Mouse (Mus musculus) kidney, postnatal 4 days (tissue): ENCODE measurements around the gene Nt5e.

Experiments used
- DNase-seq, 2 experiments: peaks; one replicate each; pipeline ENCODE4 v3.0.0; 2021; ENCODE audit warnings: mixed read lengths in 2 of 2

The Nt5e gene

DNA sequence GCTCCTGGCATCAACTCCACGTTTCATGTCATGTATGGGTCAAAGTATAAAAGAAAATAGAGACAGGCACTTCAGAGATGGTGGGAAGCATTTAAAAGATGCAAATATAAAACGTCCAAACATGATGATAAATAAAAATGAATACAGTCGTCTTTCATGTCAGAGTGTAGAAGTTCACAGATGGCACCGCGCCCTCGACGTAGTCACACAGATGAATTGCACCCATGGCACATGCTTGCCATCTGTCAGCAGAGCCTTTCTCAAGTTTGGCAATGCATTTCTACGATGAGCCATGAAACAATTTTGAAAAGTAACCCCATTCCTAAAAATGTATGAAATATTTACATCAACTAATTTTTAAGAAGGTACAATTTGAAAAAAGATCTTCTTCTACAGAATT, 67.9 kb downstream of the Nt5e start:
- DNase-seq, result no peak

DNA sequence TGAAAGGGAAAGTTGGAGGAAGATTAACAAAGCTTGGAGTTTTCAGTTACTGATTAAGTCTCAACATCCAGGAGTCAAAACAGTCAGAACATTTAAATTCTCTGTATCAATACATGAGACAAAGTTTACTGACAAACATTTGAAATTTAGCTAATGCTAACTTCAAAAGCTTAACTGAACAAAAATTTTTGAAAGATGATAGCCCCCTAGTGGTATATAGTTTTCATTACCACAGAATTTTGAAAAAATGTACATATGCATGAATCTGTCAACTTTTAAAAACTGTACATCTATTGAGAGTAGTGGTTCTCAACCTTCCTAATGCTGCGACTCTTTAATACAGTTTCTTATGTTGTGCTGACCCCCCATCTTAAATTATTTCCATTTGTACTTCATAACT, 71.5 kb downstream of the Nt5e start:
- no peak for DNase-seq

DNA sequence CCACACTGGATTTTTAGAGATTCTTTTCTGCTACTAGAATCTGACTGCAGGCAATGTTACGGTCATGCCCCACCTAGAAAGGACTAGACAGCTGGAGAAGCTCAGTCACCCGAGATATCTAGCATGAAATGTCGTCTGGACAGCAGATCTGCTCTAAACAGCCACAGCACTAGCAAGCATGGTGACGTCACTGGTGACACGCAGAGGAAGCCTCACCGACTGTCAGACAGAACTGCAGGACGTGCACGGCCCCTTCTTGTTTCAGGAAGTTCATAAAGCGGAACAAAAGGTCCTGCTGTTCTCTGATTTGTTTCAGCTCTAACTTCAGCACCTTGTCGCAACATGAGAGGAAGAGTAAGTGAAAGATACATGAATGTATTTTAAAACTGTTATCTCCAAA, 77.1 kb downstream of the Nt5e start:
- peak; percentile 3 to 20 for DNase-seq

DNA sequence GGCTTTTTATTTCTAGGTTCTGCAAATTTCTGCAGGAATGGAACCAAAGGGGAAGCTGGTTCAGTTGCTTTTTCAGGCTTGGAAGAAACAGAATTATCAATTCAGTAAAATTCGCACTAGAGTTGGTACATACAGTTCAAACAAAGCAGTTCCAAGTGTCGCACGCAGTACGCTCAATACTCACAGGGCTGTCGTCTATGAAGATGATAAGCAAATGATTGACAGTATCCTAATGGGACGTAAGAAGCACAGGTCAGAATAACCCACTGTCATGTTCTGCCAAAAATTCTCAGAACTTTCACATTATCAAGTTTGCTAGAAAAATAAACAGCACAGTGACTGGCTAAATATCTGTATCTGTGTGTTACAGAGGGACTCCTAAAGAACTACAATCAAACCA, 77.5 kb downstream of the Nt5e start:
- no peak for DNase-seq

DNA sequence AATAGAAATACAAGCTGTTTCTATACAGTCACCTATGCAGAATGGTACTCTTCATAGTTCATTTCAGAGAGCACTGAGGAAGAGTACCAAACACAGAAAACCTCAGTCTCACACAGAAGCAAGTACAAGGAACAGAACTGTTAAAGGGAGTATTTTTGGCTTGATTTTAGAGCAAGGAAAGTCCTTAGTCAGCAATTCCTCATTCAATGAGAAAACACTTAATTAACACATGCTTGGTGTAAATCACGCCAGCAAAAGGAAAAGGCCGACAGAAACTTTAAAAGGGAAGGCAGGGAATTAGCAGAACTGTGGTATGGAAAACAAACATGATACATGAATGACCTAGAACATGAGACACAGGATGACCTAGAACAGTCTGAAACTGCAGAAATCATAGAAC, 83.0 kb downstream of the Nt5e start:
- DNase-seq, result no peak

DNA sequence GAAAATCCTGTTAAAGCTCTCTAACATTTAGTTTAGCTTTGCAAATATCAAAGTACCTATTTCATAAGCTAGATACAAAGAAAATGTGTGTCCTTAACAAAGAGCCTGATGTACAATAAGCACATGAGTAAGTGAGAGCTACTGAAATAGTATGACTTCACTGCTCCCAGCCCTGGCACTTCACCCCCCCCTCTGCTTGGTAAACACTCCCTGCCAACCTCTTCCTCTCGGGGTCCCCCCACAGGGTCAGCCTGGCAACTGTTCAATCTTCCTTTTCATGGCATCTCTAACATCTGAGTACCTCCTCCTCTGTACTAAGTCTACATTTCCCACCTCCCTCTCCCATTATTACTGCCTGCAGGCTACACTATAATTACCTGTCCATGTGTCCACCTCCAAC, 89.8 kb downstream of the Nt5e start:
- no peak for DNase-seq
